Mouse (Mus musculus): Measurements from ENCODE around the gene Il12rb2.
A peak's percentile ranks its signal among the peaks of the same experiment; 100 is the strongest.

The Il12rb2 gene

DNA sequence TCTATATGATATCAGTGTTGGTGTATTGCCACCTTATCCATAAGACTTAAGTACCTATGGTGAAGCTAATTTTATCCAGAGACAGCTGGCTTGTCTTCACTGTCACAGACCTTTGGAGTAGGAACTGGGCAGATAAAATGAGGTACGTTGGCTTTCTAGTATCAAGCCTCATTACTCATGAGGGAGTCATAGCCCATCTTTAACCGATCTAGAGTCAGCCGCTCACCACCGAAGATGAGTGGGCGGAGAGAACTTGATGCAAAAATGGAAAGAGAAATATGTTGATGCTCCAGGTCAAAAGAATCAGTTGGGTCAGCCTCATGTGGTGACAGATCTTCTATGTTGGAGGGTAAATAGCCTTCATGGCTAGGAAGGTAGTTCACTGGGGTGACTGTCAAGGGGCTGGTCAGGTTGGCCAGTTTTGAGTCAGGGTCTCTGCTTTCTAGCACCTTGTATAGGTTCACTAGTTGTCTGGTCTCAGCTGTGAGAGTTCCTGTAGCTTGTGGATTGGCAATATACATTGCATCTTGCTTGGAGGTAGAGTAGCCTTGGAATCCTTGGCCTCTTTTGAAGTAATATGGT lies 83.9 kb downstream of the Il12rb2 start:
- no peak for DNase-seq

DNA sequence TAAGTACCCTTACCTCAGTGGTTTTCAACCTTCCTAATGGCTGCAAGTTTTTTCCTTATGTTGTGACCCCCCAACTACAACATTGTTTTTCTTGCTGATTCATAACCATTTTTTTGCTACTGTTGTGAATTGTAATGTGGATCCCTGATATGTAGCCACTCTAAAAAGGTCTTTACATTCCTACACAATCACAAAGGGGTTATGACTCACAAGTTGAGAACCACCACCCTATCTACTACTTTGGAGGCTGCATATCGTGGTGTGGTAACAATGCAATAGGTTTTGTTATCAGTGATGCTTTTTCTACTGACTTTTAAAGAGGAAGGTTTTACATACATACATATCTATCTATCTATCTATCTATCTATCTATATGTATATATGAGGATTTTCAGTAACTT lies 93.1 kb downstream of the Il12rb2 start:
- DNase-seq = no peak

DNA sequence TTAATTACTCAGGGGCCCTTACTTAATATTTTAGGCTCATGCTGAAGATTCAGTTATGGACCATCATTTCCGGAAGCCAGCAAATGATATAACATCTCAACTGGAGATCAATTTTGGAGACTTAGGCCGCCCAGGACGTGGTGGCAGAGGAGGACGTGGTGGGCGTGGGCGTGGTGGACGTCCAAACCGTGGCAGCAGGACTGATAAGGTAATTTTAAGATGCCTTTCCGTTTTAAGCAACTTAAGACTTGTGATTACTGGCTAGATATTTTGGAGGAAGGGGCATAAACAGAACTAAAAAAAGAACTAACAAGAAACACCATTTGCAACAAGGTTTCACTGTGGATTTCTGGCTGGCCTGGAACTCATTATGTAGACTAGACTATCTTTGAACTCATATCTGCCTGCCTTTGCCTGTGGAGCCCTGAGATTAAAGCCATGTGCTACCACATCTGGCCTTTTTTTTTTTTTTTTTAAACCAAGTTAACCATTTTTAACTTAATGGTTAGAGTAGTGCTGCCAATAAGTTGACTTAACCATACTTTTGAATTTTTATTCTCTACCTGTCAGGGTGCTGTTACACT lies 94.3 kb downstream of the Il12rb2 start:
- no peak for DNase-seq

DNA sequence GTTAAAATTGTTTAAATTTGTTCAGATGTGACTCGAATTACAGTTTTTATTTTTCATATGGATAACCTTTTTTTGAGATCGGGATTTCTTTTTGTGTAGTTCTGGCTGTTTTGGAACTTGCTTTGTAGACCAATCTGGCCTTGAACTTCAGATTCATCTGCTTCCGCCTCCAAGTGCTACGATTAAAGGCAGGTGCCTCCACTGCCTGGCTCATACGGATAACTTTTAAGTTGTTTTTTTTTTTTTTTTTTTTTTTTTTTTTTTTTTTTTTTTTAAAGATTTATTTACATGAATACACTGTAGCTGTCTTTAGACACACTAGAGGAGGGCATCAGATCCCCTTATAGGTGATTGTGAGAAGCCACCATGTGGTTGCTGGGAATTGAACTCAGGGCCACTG lies 98.0 kb downstream of the Il12rb2 start:
- no peak for DNase-seq

DNA sequence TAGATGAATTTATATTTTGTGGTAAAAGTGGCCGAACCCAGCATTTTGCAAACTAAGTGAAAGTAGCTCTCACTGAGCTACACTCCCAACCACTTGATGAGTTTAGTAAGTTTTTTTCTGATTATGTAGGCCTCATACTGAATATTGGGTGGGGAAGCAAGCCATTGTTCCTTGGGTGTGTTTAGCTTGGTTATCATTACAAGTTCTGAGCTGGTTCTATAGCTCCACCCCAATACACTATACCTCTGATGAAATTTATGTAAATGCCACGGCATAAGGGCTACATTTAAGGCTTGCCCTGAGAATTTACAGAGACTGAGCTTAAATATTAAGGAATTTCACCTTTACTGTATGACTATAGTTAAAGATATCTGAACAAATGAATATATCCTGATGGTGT lies 106.5 kb downstream of the Il12rb2 start:
- no peak for DNase-seq

DNA sequence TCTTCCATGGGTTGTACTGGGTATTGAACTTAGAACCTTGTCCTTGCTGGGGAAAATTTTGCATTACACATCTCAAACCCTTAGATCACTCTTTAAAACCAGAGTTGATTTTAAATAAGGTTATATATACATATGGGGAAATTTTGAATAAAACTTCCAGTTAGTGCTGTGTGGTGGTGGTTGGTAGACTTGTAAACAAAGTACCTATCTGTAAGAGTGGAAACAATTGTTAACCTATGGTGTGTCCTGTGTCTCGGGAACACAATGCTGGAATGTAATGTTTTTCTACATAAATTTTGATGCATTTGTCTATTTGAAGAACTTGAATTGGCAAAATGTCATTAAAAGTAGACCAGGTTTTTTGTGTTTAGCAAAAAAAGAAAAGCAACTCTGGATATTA lies 107.0 kb downstream of the Il12rb2 start:
- no peak for DNase-seq

DNA sequence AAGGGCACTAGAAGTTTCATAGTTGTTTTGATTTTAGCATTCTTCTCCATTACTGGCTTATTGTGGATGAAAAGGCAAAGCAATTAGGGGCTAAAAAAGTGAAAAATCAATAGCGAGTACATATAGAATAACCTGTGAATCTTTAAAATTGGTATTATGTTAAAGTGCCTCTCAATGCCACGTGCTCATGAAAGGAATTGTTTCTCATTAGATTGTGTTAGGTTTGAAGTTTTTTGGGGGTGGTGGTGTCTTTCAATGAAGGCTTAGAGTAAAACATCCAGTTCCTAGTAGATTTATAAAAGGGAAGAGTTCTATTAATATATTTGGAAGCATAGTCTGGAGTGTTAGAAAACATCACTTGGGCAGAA lies 107.8 kb downstream of the Il12rb2 start:
- DNase-seq = no peak

DNA sequence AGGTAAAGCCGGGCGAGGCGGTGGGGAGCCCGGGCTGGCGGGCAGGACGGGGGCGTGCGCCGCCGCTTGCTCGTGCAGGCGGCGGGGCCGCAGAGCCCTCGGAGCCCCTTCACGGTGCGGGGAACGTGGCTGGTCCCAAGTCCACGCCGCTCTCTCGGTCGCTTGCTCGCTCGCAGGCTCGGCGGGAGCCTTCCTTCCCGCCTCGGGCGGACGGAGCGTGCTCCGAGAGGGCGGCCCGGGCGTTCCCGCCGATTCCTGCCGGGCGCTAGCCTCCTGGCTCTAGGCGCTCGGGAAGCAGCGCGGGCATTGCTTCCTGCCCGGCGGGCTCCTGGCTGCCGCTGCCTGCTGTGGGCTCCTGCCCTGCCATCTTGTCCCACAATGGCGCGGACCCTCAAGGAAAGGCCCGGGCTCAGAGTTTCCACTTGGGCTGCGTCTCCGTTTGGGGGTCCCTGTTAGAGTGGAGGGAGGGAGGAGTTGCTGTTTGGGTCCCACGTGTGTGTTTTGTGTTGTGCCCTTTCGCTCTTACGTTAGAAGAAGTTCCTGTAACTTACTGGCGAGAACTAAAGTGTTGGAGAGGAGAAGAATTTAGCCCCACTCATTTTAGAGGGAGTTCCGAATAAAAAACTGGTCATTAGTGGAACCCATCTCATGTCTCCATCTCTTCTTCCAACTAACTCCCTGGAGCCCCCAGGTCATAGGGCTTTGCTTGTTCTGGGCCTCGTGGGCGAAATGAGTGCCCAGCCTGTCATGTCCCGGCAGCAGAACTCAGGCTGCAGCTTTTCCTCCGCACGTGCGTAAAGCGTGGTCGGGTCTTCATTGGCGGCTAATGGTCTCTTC lies 108.4 kb downstream of the Il12rb2 start:
- peak; percentile 29 to 47 for DNase-seq

DNA sequence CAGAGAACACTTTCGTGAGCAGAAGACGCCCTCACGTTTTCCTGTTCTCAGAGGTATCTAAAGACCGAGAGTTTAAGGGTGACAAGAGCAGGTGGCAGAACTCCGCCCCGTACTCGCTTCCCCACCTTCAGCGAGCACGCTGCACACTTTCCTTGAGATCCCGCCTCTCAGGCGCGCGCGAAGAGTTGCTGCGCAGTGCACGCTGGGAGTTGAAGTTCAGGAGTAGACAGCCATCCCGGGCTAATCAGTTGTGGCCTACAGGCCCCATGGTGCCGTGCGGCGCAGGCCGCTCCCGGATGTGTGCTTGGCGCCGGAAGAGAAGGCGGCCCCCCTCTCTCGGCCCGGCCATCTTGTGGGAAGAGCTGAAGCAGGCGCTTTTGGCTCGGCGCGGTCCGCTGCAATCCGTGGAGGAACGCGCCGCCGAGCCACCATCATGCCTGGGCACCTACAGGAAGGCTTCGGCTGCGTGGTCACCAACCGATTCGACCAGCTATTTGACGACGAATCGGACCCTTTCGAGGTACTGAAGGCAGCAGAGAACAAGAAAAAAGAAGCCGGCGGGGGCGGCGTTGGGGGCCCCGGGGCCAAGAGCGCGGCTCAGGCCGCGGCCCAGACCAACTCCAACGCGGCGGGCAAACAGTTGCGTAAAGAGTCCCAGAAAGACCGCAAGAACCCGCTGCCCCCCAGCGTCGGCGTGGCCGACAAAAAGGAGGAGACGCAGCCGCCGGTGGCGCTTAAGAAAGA lies 109.2 kb downstream of the Il12rb2 start:
- DNase-seq = peak; percentile 92 to 94

DNA sequence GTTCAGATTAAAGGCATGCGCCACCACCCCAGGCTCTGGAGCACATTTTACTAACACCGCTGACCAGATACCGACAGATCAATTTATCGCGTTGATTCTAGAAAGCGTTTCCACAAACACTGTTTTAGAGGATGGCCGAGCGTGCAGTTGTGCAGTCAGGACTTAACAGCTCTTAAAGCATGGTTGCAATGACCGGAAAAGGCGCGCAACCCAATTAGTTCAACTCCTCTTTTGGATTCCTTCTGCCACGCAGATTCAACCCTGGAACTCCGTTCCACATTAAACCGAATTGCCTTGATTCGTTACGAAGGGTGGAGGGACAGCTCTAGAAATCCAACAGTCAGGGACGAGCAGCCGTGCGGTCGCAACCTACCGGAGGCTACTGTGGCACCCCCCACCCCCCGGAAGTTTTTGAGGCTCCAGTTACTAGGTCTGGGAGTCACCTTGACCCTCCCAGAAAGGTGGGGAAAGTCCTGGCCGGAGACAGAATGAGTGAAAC lies 109.8 kb downstream of the Il12rb2 start:
- no peak for DNase-seq

DNA sequence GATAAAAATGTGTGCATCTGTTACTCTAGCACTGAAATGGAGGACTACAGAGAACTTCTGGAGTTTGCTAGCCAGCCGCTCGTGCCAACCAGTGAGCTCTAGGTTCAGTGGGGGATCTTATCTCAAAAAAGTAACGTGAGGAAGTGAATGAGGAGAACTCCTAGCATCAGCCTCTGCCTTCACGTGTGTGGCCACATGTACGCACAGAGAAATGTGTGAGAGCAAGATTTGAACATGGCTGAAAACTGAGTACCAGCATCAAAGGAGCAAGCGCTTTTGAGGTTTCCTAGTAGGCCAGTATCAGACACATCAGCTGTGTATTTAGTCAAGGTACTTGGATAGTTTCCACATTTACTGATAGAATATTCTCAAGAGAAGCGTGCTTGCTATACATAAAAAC lies 111.1 kb downstream of the Il12rb2 start:
- DNase-seq = no peak

DNA sequence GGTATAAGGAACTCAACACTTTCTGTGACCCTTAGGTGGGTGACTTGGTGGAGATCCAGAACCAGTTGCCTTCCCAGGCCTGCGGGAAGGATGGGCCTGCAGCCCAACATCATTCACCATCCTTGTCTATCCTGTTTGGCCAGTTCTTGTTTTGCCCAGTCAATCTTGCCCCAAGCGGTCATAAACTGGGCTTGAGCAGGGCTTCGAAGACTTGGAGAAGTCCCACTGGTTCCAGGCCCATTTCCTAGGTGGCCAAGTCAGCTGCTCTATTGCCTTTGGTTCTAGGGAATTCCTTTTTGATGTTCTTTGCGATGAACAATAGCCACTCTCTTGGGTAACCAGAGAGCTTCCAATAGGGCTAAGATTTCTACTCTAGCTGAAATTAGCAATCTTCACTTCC lies 124.9 kb downstream of the Il12rb2 start:
- DNase-seq = no peak

DNA sequence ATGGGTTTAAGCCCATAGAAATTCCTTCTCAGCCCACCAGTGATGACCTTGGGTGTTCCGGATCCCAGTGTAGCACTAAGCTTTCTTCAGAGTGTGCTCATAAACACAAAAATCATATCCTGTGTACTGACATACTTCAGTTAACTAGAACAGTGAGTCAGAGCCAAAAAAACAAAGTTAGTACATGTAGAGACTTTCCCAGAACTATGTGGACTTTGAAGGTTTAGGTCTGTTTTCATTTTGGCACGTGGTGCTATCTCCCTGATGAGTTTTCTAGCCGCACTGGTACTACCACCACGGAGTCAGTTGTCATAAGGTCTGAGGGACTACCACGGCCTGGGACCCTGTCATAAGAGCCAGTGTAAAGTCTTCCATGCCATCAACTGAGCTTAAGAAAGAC lies 131.5 kb downstream of the Il12rb2 start:
- DNase-seq = no peak

DNA sequence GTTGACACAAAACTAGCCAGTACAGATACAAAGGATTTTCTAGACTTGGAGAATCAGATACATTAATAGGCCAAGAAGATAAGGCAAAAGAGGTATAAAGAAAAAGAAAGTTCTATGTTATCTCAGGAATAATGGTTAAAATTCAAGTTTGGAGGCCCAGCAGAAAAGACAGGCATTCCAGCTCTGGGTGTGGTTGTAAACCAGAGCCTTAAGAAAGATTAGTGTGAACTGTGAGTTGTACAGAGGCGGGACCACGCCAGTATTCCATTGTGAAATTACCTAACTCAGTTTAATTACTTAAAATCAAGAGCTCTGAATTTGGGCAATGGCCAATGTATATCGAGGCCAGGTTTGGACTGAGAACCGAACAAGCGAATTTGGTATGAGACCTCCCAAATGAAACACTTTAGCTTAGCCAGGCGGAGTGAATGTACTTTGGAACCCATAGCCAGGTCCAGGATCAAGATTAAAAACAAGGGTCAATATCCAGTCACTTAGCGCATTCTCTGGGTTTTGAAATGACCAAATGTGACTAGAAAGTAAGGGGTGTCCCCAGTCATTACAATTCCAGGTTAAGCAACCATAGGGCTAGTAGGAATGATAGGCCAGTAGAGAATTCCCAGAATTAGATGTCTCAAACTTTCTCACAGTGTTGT lies 132.1 kb downstream of the Il12rb2 start:
- no peak for DNase-seq

Measured in spleen, adult 18-20 months (tissue).